8 mouse cellular contexts compared by ENCODE assay signal in genomic region chr5:136918655-136919472, GRCm38 (mm10). TPM values are rescaled to one million over a fixed set of nuclear protein-coding genes. Genes with fewer than 3 reads are reported as not detected.
DNase-seq lines count a peak whose midpoint lies in the region; ATAC-seq and TF ChIP-seq lines count a peak whose summit lies in the region.

No protein-coding gene starts in this region.

- H3K9me3 ChIP-seq in embryonic facial prominence, embryonic 14.5 days (ENCODE audit: control insufficient read depth, low read length), result no peaks in the 10 kb centered on the region
- no peaks in the 10 kb centered on the region for H3K9me3 ChIP-seq in limb, embryonic 13.5 days
- no peaks in the 10 kb centered on the region for H3K9me3 ChIP-seq in midbrain, embryonic 15.5 days

- H3K4me3 ChIP-seq in bone marrow, adult 2 months (replicated peaks; ENCODE audit: control insufficient read depth, low read depth, low read length), result peak overlapping the region; percentile 81
- H3K4me3 ChIP-seq in embryonic facial prominence, embryonic 14.5 days (ENCODE audit: low read depth, low read length), result peak overlapping the region; percentile 67
- H3K4me3 ChIP-seq in limb, embryonic 13.5 days, result peak overlapping the region; percentile 60
- H3K4me3 ChIP-seq in midbrain, embryonic 15.5 days, result peak overlapping the region; percentile 66
- H3K4me3 ChIP-seq in spleen, adult 2 months (ENCODE audit: extremely low read depth, insufficient read depth, insufficient read length), result peak overlapping the region; percentile 62

- no peaks in the 10 kb centered on the region for H3K4me1 ChIP-seq in bone marrow, adult 2 months (ENCODE audit: control insufficient read depth, insufficient read depth, low read length)
- peaks cover 5% of the 10 kb centered on the region for H3K4me1 ChIP-seq in embryonic facial prominence, embryonic 14.5 days (ENCODE audit: control insufficient read depth, insufficient read depth, low read length)
- peaks cover 6% of the 10 kb centered on the region for H3K4me1 ChIP-seq in limb, embryonic 13.5 days
- H3K4me1 ChIP-seq in midbrain, embryonic 15.5 days, result peaks cover 5% of the 10 kb centered on the region
- H3K4me1 ChIP-seq in spleen, adult 2 months (ENCODE audit: control insufficient read depth, insufficient read depth, insufficient read length), result peaks cover 4% of the 10 kb centered on the region; the same call in 1 of the 2 replicates

- TF ChIP-seq POLR2A in bone marrow, adult 2 months (IDR thresholded peaks at IDR 0.05; ENCODE audit: borderline replicate concordance, control insufficient read depth, low read depth, low read length), result no peak
- no peak for TF ChIP-seq POLR2A in spleen, adult 2 months (IDR thresholded peaks at IDR 0.05; ENCODE audit: low read depth, low read length)

- no peak for TF ChIP-seq CTCF in bone marrow, adult 2 months (IDR thresholded peaks at IDR 0.05; ENCODE audit: control insufficient read depth, insufficient read depth, low read length)
- TF ChIP-seq CTCF in spleen, adult 2 months (IDR thresholded peaks at IDR 0.05; ENCODE audit: extremely low read depth, insufficient read depth, insufficient read length, insufficient replicate concordance), result no peak

- H3K4me2 ChIP-seq in embryonic facial prominence, embryonic 14.5 days (ENCODE audit: low read depth, low read length), result peak overlapping the region; percentile 93
- peak overlapping the region; percentile 76 for H3K4me2 ChIP-seq in limb, embryonic 13.5 days (replicated peaks)
- peak overlapping the region; percentile 74 for H3K4me2 ChIP-seq in midbrain, embryonic 15.5 days

- H3K36me3 ChIP-seq in embryonic facial prominence, embryonic 14.5 days (ENCODE audit: control insufficient read depth, insufficient read depth, low read length), result 0 out of 2 replicates have a peak, but pooled peaks cover under 1% of the 10 kb centered on the region
- H3K36me3 ChIP-seq in limb, embryonic 13.5 days, result peaks cover 2% of the 10 kb centered on the region; the same call in 1 of the 2 replicates
- H3K36me3 ChIP-seq in midbrain, embryonic 15.5 days (replicated peaks), result 0 out of 2 replicates have a peak, but pooled peaks cover 3% of the 10 kb centered on the region
- no peaks in the 10 kb centered on the region for H3K36me3 ChIP-seq in spleen, adult 2 months (ENCODE audit: control insufficient read depth, insufficient read depth, low read length)

- DNase-seq in A20 (ENCODE audit: low read depth, low spot score), result peak; percentile 97
- peak; percentile 94 for DNase-seq in embryonic facial prominence, embryonic 14.5 days (ENCODE audit: low spot score)
- peak; percentile 78 to 81 for DNase-seq in heart, adult 9 months (ENCODE audit: low spot score in 2 of 2)
- DNase-seq in kidney, adult 9 months, result peak; percentile 85
- DNase-seq in spleen, adult 2 months (ENCODE audit: low read depth in 1 of 2, low spot score in 2 of 2), result peak; percentile 65 to 75

- no peaks in the 10 kb centered on the region for H3K27me3 ChIP-seq in embryonic facial prominence, embryonic 14.5 days (replicated peaks; ENCODE audit: control insufficient read depth, insufficient read depth, low read length)
- no peaks in the 10 kb centered on the region for H3K27me3 ChIP-seq in limb, embryonic 13.5 days
- no peaks in the 10 kb centered on the region for H3K27me3 ChIP-seq in midbrain, embryonic 15.5 days (replicated peaks)
- no peaks in the 10 kb centered on the region for H3K27me3 ChIP-seq in spleen, adult 2 months (ENCODE audit: control insufficient read depth, insufficient read depth, low read length)

- WGBS in bone marrow, adult 2 months, result under 1% methylated on average over 38 of the region's 38 CpGs
- 2% methylated on average over 38 of the region's 38 CpGs for WGBS in embryonic facial prominence, embryonic 14.5 days
- WGBS in limb, embryonic 13.5 days, result 2% methylated on average over 38 of the region's 38 CpGs
- 2% methylated on average over 38 of the region's 38 CpGs for WGBS in midbrain, embryonic 15.5 days
- 2% methylated on average over 38 of the region's 38 CpGs for WGBS in spleen, adult 2 months

- peak; percentile 91 for ATAC-seq in embryonic facial prominence, embryonic 14.5 days (ENCODE audit: low read depth)
- peak; percentile 89 for ATAC-seq in limb, embryonic 13.5 days (ENCODE audit: low FRiP score, low read depth)
- peak; percentile 92 for ATAC-seq in midbrain, embryonic 15.5 days (replicated peaks)

- no peak overlapping the region for H3K27ac ChIP-seq in bone marrow, adult 2 months (ENCODE audit: control insufficient read depth, insufficient read depth, low read depth, low read length, poor library complexity)
- H3K27ac ChIP-seq in embryonic facial prominence, embryonic 14.5 days (replicated peaks; ENCODE audit: low read depth, low read length), result peak overlapping the region; percentile 39; the same call in 1 of the 2 replicates
- H3K27ac ChIP-seq in limb, embryonic 13.5 days, result 0 out of 2 replicates have a peak overlapping the region, but pooled peaks have one; percentile 2
- H3K27ac ChIP-seq in midbrain, embryonic 15.5 days, result peak overlapping the region; percentile 81
- H3K27ac ChIP-seq in spleen, adult 2 months (ENCODE audit: insufficient read depth, low read length), result no peak overlapping the region

- peak overlapping the region; percentile 76 for H3K9ac ChIP-seq in embryonic facial prominence, embryonic 14.5 days (ENCODE audit: low read depth, low read length)
- peak overlapping the region; percentile 74 for H3K9ac ChIP-seq in limb, embryonic 13.5 days
- peak overlapping the region; percentile 71 for H3K9ac ChIP-seq in midbrain, embryonic 15.5 days

RNA-seq across cellular contexts. Expression of gene Ift22, which starts 10.9 kb away (rescaled TPM):
- polyA plus RNA-seq in bone marrow, adult 2 months (2011; ENCODE audit: insufficient read depth, insufficient read length, low replicate concordance, missing spikeins), result 1.7 and 10.7 TPM in 2 replicates
- 73.8 and 93.3 TPM in 2 replicates for polyA plus RNA-seq in embryonic facial prominence, embryonic 14.5 days (2014; fragmentation: Nextera tagmentation; extraction: Ambion mirVana)
- 60.4 and 65.8 TPM in 2 replicates for polyA plus RNA-seq in limb, embryonic 13.5 days (2015; fragmentation: Nextera tagmentation; extraction: Ambion mirVana)
- 125 and 132 TPM in 2 replicates for polyA plus RNA-seq in midbrain, embryonic 15.5 days (2015; fragmentation: Nextera tagmentation; extraction: Ambion mirVana)
- polyA plus RNA-seq in spleen, adult 2 months (2012; rRNA removed), result 6.3 and 8.3 TPM in 2 replicates

RNA-seq across cellular contexts. Expression of gene Fis1, which starts 34.2 kb away (rescaled TPM):
- 179 and 211 TPM in 2 replicates for polyA plus RNA-seq in bone marrow, adult 2 months (2011; ENCODE audit: insufficient read depth, insufficient read length, low replicate concordance, missing spikeins)
- polyA plus RNA-seq in embryonic facial prominence, embryonic 14.5 days (2014; fragmentation: Nextera tagmentation; extraction: Ambion mirVana), result 266 and 270 TPM in 2 replicates
- polyA plus RNA-seq in limb, embryonic 13.5 days (2015; fragmentation: Nextera tagmentation; extraction: Ambion mirVana), result 263 and 274 TPM in 2 replicates
- polyA plus RNA-seq in midbrain, embryonic 15.5 days (2015; fragmentation: Nextera tagmentation; extraction: Ambion mirVana), result 357 and 367 TPM in 2 replicates
- polyA plus RNA-seq in spleen, adult 2 months (2012; rRNA removed), result 130 and 172 TPM in 2 replicates

RNA-seq across cellular contexts. Expression of gene Col26a1, which starts 35.9 kb away (rescaled TPM):
- not detected in 2 replicates for polyA plus RNA-seq in bone marrow, adult 2 months (2011; ENCODE audit: insufficient read depth, insufficient read length, low replicate concordance, missing spikeins)
- 92.5 and 125 TPM in 2 replicates for polyA plus RNA-seq in embryonic facial prominence, embryonic 14.5 days (2014; fragmentation: Nextera tagmentation; extraction: Ambion mirVana)
- 136 and 141 TPM in 2 replicates for polyA plus RNA-seq in limb, embryonic 13.5 days (2015; fragmentation: Nextera tagmentation; extraction: Ambion mirVana)
- 31.6 and 34.3 TPM in 2 replicates for polyA plus RNA-seq in midbrain, embryonic 15.5 days (2015; fragmentation: Nextera tagmentation; extraction: Ambion mirVana)
- 0.87 and 0.98 TPM in 2 replicates for polyA plus RNA-seq in spleen, adult 2 months (2012; rRNA removed)

RNA-seq across cellular contexts. Expression of gene Cldn15, which starts 47.6 kb away (rescaled TPM):
- 14.6 and 31.1 TPM in 2 replicates for polyA plus RNA-seq in bone marrow, adult 2 months (2011; ENCODE audit: insufficient read depth, insufficient read length, low replicate concordance, missing spikeins)
- 0.77 and 0.97 TPM in 2 replicates for polyA plus RNA-seq in embryonic facial prominence, embryonic 14.5 days (2014; fragmentation: Nextera tagmentation; extraction: Ambion mirVana)
- 0.10 and 0.20 TPM in 2 replicates for polyA plus RNA-seq in limb, embryonic 13.5 days (2015; fragmentation: Nextera tagmentation; extraction: Ambion mirVana)
- polyA plus RNA-seq in midbrain, embryonic 15.5 days (2015; fragmentation: Nextera tagmentation; extraction: Ambion mirVana), result 0.18 and 0.36 TPM in 2 replicates
- polyA plus RNA-seq in spleen, adult 2 months (2012; rRNA removed), result 2.6 and 3.4 TPM in 2 replicates

Comparison
In these comparisons a context has a peak if more than half of its experiments do, and no peak if none do; other contexts are left out.
1. H3K27ac ChIP-seq: peak in embryonic facial prominence, embryonic 14.5 days (single experiment), limb, embryonic 13.5 days (single experiment) and midbrain, embryonic 15.5 days (single experiment); none in bone marrow, adult 2 months (single experiment) and spleen, adult 2 months (single experiment).
2. RNA of gene Col26a1, which starts 35.9 kb away (polyA plus RNA-seq): 136 to 141 TPM in limb, embryonic 13.5 days, 92.5 to 125 TPM in embryonic facial prominence, embryonic 14.5 days and 31.6 to 34.3 TPM in midbrain, embryonic 15.5 days; 0.87 to 0.98 TPM in spleen, adult 2 months and not detected in bone marrow, adult 2 months; every median in the first group is over 10 times any median in the second.
3. Peak in every context shown above with its lines, with median percentiles within 50 percentile points of each other: DNase-seq, H3K4me3 ChIP-seq, ATAC-seq, H3K4me2 ChIP-seq and H3K9ac ChIP-seq.